Mouse (Mus musculus): ENCODE data around the gene Smtn. TPM values are rescaled to one million over a fixed set of nuclear protein-coding genes. Genes with fewer than 3 reads are reported as not detected.

Smtn gene
- polyA plus RNA-seq, 1 experiment from 2014 or later, result 63.6 TPM

Other genes starting within 250 kb of the Smtn start
- gene Pik3ip1, start 210.2 kb downstream of the Smtn start, polyA plus RNA-seq (2015; fragmentation: Nextera tagmentation; extraction: Ambion mirVana), result 15.7 and 17.2 TPM in 2 replicates
- gene Limk2, start 131.4 kb downstream of the Smtn start, polyA plus RNA-seq (2015; fragmentation: Nextera tagmentation; extraction: Ambion mirVana), result 58.3 and 61.2 TPM in 2 replicates
- gene Rnf185, start 88.2 kb downstream of the Smtn start, polyA plus RNA-seq (2015; fragmentation: Nextera tagmentation; extraction: Ambion mirVana), result 39.0 and 41.3 TPM in 2 replicates
- 0.22 and 0.38 TPM in 2 replicates for gene Pla2g3, start 52.3 kb downstream of the Smtn start, polyA plus RNA-seq (2015; fragmentation: Nextera tagmentation; extraction: Ambion mirVana)
- 0.09 and 0.23 TPM in 2 replicates for gene Inpp5j, start 35.8 kb downstream of the Smtn start, polyA plus RNA-seq (2015; fragmentation: Nextera tagmentation; extraction: Ambion mirVana)
- gene Selenom, start 25.9 kb downstream of the Smtn start, polyA plus RNA-seq (2015; fragmentation: Nextera tagmentation; extraction: Ambion mirVana), result 142 and 153 TPM in 2 replicates
- gene Morc2a, start 108.6 kb upstream of the Smtn start, polyA plus RNA-seq (2015; fragmentation: Nextera tagmentation; extraction: Ambion mirVana), result 32.4 and 37.0 TPM in 2 replicates

Data from limb, embryonic 13.5 days (tissue).